Mouse (Mus musculus): Measurements from ENCODE around the gene Asb12.
"Not testable (repeated sequence)": the region's sequence is repeated elsewhere in the genome, so short reads cannot be mapped to it uniquely, and the experiment has no call there.

Gene Asb12

GRCm38 (mm10) chrX:95557887-95558286 lies at the start of gene Asb12, which contains the start of gene Pfn5:
Asb12 (minus strand) TSS chrX:95557987.
Pfn5 (plus strand) TSS chrX:95558104.
- DNase-seq (ENCODE audit: low read depth, low spot score), result no peak

GRCm38 (mm10) chrX:95600609-95601008 lies 42.8 kb upstream of the Asb12 start:
- no peak for DNase-seq (ENCODE audit: low read depth, low spot score)

GRCm38 (mm10) chrX:95554321-95554720 lies 3.5 kb downstream of the Asb12 start:
- DNase-seq (ENCODE audit: low read depth, low spot score), result no peak

GRCm38 (mm10) chrX:95535493-95535892 lies 22.3 kb downstream of the Asb12 start:
- not testable (repeated sequence) for DNase-seq (ENCODE audit: low read depth, low spot score)

GRCm38 (mm10) chrX:95525166-95525565 lies 32.6 kb downstream of the Asb12 start:
- no peak for DNase-seq (ENCODE audit: low read depth, low spot score)

GRCm38 (mm10) chrX:95523883-95524282 lies 33.9 kb downstream of the Asb12 start:
- DNase-seq (ENCODE audit: low read depth, low spot score), result no peak

GRCm38 (mm10) chrX:95457166-95457565 lies 100.6 kb downstream of the Asb12 start:
- DNase-seq (ENCODE audit: low read depth, low spot score), result no peak

GRCm38 (mm10) chrX:95445866-95446265 lies 111.9 kb downstream of the Asb12 start:
- no peak for DNase-seq (ENCODE audit: low read depth, low spot score)

- DNase-seq (ENCODE audit: low read depth, low spot score), result no peak
Observed at GRCm38 (mm10) chrX:95445141-95445540, 112.6 kb downstream of the Asb12 start.

GRCm38 (mm10) chrX:95444776-95445111 lies 113.0 kb downstream of the Asb12 start, which contains the start of gene Amer1:
Amer1 (minus strand) TSS chrX:95444872.
- DNase-seq (ENCODE audit: low read depth, low spot score), result peak; percentile 83

GRCm38 (mm10) chrX:95443898-95444775 lies 113.7 kb downstream of the Asb12 start:
- no peak for DNase-seq (ENCODE audit: low read depth, low spot score)

GRCm38 (mm10) chrX:95443390-95443789 lies 114.4 kb downstream of the Asb12 start:
- DNase-seq (ENCODE audit: low read depth, low spot score), result no peak

- DNase-seq (ENCODE audit: low read depth, low spot score), result no peak
Observed at GRCm38 (mm10) chrX:95442261-95442660, 115.5 kb downstream of the Asb12 start.

- DNase-seq (ENCODE audit: low read depth, low spot score), result no peak
Observed at GRCm38 (mm10) chrX:95441290-95441689, 116.5 kb downstream of the Asb12 start.

GRCm38 (mm10) chrX:95438491-95438890 lies 119.3 kb downstream of the Asb12 start:
- DNase-seq (ENCODE audit: low read depth, low spot score), result no peak

- DNase-seq (ENCODE audit: low read depth, low spot score), result no peak
Observed at GRCm38 (mm10) chrX:95437236-95437635, 120.6 kb downstream of the Asb12 start.
